Mouse (Mus musculus) intestine, postnatal 0 days (tissue): ENCODE data around the gene Med16. TPM values are rescaled to one million over a fixed set of nuclear protein-coding genes. Genes with fewer than 3 reads are reported as not detected.

ENCODE experiments used
- ATAC-seq: fragments of 200-750 bp; cut with Nextera tagmentation; 2 replicates; pipeline ENCODE4 v1.8.0; 2017; ENCODE audit warnings: mild to moderate bottlenecking, moderate TSS enrichment, moderate library complexity
- H3K27ac ChIP-seq: fragments of 300-500 bp; sonication (generic); 2 replicates; pipeline ENCODE4 v1.5.1; 2014; ENCODE audit warnings: mild to moderate bottlenecking, low read depth, low read length, moderate library complexity
- H3K27me3 ChIP-seq: fragments of 300-500 bp; sonication (generic); replicated peaks from 2 replicates; pipeline ENCODE4 v1.6.1; 2014; ENCODE audit warnings: low read length, mixed read lengths; ENCODE audit not compliant: control insufficient read depth, insufficient read depth
- H3K36me3 ChIP-seq: fragments of 300-500 bp; sonication (generic); 2 replicates; pipeline ENCODE4 v1.6.1; 2014; ENCODE audit warnings: mild to moderate bottlenecking, moderate library complexity; ENCODE audit not compliant: control insufficient read depth, insufficient read depth
- H3K4me1 ChIP-seq: fragments of 300-500 bp; sonication (generic); replicated peaks from 2 replicates; pipeline ENCODE4 v1.6.1; 2014; ENCODE audit warnings: antibody characterized with exemption, low read length, mixed read lengths; ENCODE audit not compliant: control insufficient read depth, insufficient read depth
- H3K4me2 ChIP-seq: fragments of 300-500 bp; sonication (generic); replicated peaks from 2 replicates; pipeline ENCODE4 v1.6.1; 2014; ENCODE audit warnings: low read depth, mild to moderate bottlenecking, moderate library complexity
- H3K4me3 ChIP-seq: fragments of 300-500 bp; sonication (generic); 2 replicates; pipeline ENCODE4 v1.5.1; 2014; ENCODE audit warnings: low read depth, low read length
- H3K9ac ChIP-seq: fragments of 300-500 bp; sonication (generic); 2 replicates; pipeline ENCODE4 v1.6.1; 2014; ENCODE audit warnings: mild to moderate bottlenecking, low read depth, low read length
- H3K9me3 ChIP-seq: fragments of 300-500 bp; sonication (generic); 2 replicates; pipeline ENCODE4 v1.6.1; 2016; ENCODE audit warnings: mixed run types; ENCODE audit not compliant: control insufficient read depth
- CTCF ChIP-seq: sonication (generic); IDR thresholded peaks from 2 replicates; pipeline ENCODE4 v1.5.1; 2016; ENCODE audit warnings: low read depth, mild to moderate bottlenecking, control low read depth, antibody characterized with exemption, moderate library complexity
- WGBS: fragments of 180-500 bp; shearing (Covaris S2); extraction: QIAGEN DNeasy Blood & Tissue Kit; methylation state at CpG from one replicate; pipeline ENCODE4 v1.1.7; 2014; 5-methylcytosine and 5-hydroxymethylcytosine counted together
- polyA plus RNA-seq: library from polyadenylated mRNA; unstranded; fragments of >200 nt; fragmentation: Nextera tagmentation; extraction: Ambion mirVana; gene quantifications from 2 replicates; pipeline ENCODE4 v1.2.1, GENCODE M21; 2015

Gene Med16
- polyA plus RNA-seq, 1 experiment from 2014 or later: 17.8 TPM

- Histone ChIP-seq H3K4me2 (peak overlapping the region; percentile 90), H3K36me3 (peaks cover 41% of the 10 kb centered on the region), H3K4me1 (peaks cover 22% of the 10 kb centered on the region), H3K9me3 (no peaks in the 10 kb centered on the region), H3K27ac (peak overlapping the region; percentile 100), H3K4me3 (peak overlapping the region; percentile 88), H3K27me3 (no peaks in the 10 kb centered on the region), H3K9ac (peak overlapping the region; percentile 96)
- ATAC-seq: no peak
- TF ChIP-seq CTCF: 0 out of 2 replicates have a peak, but pooled peaks have one; percentile 5
- 6% methylated on average over 6 of the region's 6 CpGs for WGBS
These were observed 52.4 kb downstream of the Med16 start for GRCm38 (mm10) chr10:79856280-79856679.

GRCm38 (mm10) chr10:79855558-79856184, 53.1 kb downstream of the Med16 start:
- Histone ChIP-seq H3K36me3 (peaks cover 35% of the 10 kb centered on the region), H3K27me3 (no peaks in the 10 kb centered on the region), H3K4me3 (peak overlapping the region; percentile 88), H3K4me1 (peaks cover 22% of the 10 kb centered on the region), H3K4me2 (peak overlapping the region; percentile 90), H3K9me3 (no peaks in the 10 kb centered on the region), H3K9ac (peak overlapping the region; percentile 96), H3K27ac (peak overlapping the region; percentile 100)
- TF ChIP-seq CTCF: no peak
- 1% methylated on average over 10 of the region's 10 CpGs for WGBS
- ATAC-seq: peak; percentile 57

- under 1% methylated on average over 78 of the region's 83 CpGs for WGBS
- ATAC-seq: peak; percentile 14
These were observed 53.8 kb downstream of the Med16 start for GRCm38 (mm10) chr10:79854801-79855541.

DNA sequence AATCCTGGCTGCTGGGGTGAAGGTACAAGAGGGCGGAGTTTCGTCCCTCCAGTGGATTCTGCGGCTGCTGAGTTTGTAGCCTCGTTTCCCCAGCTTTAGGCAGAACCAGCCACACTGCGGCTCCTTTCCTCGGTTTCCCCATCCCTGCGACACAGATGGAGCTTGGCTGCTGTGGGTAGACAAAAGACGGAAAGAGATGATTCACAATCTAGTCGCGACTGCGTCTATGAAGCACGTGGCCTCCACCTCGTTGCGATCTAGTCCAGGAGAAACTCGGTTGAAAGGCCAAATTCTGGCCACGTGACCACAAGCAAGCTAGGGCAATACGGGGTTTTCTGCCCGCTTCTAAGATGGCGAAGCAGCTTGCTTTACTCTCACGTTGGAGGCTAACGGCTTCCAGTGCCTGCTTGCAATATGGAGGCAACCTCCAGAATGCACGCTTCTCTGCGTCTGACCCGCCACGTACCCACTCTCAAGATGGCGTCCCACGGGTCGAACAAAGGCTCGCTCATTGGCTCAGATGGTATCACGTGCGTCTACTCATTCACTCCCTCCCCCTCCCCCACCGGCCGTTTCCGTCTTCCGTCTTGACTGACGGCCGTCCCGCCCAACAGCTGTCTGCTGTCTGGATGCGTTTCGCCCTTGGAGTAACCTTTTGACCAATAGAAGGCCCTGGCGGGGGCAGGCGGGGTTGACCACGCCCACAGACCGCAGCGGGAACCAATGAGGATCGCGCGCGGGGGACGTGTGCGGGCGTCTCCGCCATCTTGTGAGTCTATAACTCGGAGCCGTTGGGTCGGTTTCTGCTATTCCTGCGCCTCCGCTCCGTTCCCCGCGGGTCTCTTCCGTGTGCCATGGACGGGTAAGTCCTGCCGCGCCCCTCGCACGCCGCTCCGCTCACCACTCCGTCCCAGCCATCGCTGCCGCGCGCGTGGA, 54.6 kb downstream of the Med16 start, which contains the start of gene Ptbp1:
Gene Ptbp1, plus strand, starts transcription at position 568 of the 936 bp plus-strand sequence.
- H3K9me3 ChIP-seq: no peaks in the 10 kb centered on the region
- peaks cover 22% of the 10 kb centered on the region for H3K4me1 ChIP-seq
- peak within 1 kb of the TSS; percentile 90 for H3K4me2 ChIP-seq
- H3K9ac ChIP-seq: peak within 1 kb of the TSS; percentile 96
- peak; percentile 83 for ATAC-seq
- H3K36me3 ChIP-seq: peaks cover 19% of the 10 kb centered on the region
- WGBS: under 1% methylated on average over 74 of the region's 75 CpGs
- H3K4me3 ChIP-seq: peak within 1 kb of the TSS; percentile 88
- H3K27me3 ChIP-seq: no peaks in the 10 kb centered on the region
- peak within 1 kb of the TSS; percentile 100 for H3K27ac ChIP-seq
- no peak for TF ChIP-seq CTCF

More at GRCm38 (mm10) chr10:79854801-79855541, 53.8 kb downstream of the Med16 start:
- Histone ChIP-seq H3K9ac (peak overlapping the region; percentile 96), H3K4me1 (peaks cover 22% of the 10 kb centered on the region), H3K27ac (peak overlapping the region; percentile 100), H3K9me3 (no peaks in the 10 kb centered on the region), H3K27me3 (no peaks in the 10 kb centered on the region), H3K4me3 (peak overlapping the region; percentile 88), H3K4me2 (peak overlapping the region; percentile 90), H3K36me3 (peaks cover 28% of the 10 kb centered on the region)
- peak; percentile 7; the same call in 1 of the 2 replicates for TF ChIP-seq CTCF

GRCm38 (mm10) chr10:79853392-79853791, 55.3 kb downstream of the Med16 start:
- Histone ChIP-seq H3K27me3 (no peaks in the 10 kb centered on the region), H3K9me3 (no peaks in the 10 kb centered on the region), H3K36me3 (peaks cover 13% of the 10 kb centered on the region; the same call in 1 of the 2 replicates), H3K4me2 (peak overlapping the region; percentile 69), H3K4me3 (peak overlapping the region; percentile 38), H3K4me1 (peaks cover 22% of the 10 kb centered on the region), H3K27ac (peak overlapping the region; percentile 100), H3K9ac (peak overlapping the region; percentile 63)
- ATAC-seq: peak; percentile 36
- whole genome bisulfite sequencing: under 1% methylated on average over 15 of the region's 15 CpGs
- no peak for TF ChIP-seq CTCF
